Mouse (Mus musculus) A20 (cell line): Measurements from ENCODE around the gene Borcs6.
"Not testable (repeated sequence)": the region's sequence is repeated elsewhere in the genome, so short reads cannot be mapped to it uniquely, and the experiment has no call there.

ENCODE experiments used
- DNase-seq: peaks from one replicate; pipeline ENCODE4 v3.0.0-alpha.2; 2011; ENCODE audit warnings: low read depth, low spot score

Borcs6 gene

GRCm38 (mm10) chr11:69088856-69089615 is 29.5 kb downstream of the Borcs6 start:
- DNase-seq: peak; percentile 54

GRCm38 (mm10) chr11:69089616-69090290 is 30.2 kb downstream of the Borcs6 start:
- no peak for DNase-seq

- no peak for DNase-seq
Measured at GRCm38 (mm10) chr11:69090367-69090766, 30.9 kb downstream of the Borcs6 start.

GRCm38 (mm10) chr11:69091566-69092385 is 32.3 kb downstream of the Borcs6 start:
- DNase-seq: no peak

GRCm38 (mm10) chr11:69092386-69092751 is 32.9 kb downstream of the Borcs6 start:
- peak; percentile 81 for DNase-seq

- no peak for DNase-seq
Measured at GRCm38 (mm10) chr11:69092871-69093270, 33.4 kb downstream of the Borcs6 start.

- not testable (repeated sequence) for DNase-seq
Measured at GRCm38 (mm10) chr11:69093856-69094255, 34.3 kb downstream of the Borcs6 start.

- DNase-seq: peak; percentile 99
Measured at GRCm38 (mm10) chr11:69094697-69095429, 35.3 kb downstream of the Borcs6 start, which contains the start of gene Per1. Gene Per1 (plus strand): TSS chr11:69095217.

- peak; percentile 81 for DNase-seq
Measured at GRCm38 (mm10) chr11:69095511-69096231, 36.2 kb downstream of the Borcs6 start.

GRCm38 (mm10) chr11:69096360-69096986 is 37.0 kb downstream of the Borcs6 start:
- no peak for DNase-seq

- peak; percentile 79 for DNase-seq
Measured at GRCm38 (mm10) chr11:69096987-69097900, 37.7 kb downstream of the Borcs6 start.

- peak; percentile 56 for DNase-seq
Measured at GRCm38 (mm10) chr11:69098039-69098761, 38.7 kb downstream of the Borcs6 start.

GRCm38 (mm10) chr11:69098762-69099091 is 39.2 kb downstream of the Borcs6 start:
- peak; percentile 98 for DNase-seq

GRCm38 (mm10) chr11:69099177-69099914 is 39.8 kb downstream of the Borcs6 start:
- no peak for DNase-seq

- DNase-seq: peak; percentile 97
Measured at GRCm38 (mm10) chr11:69099915-69100345, 40.4 kb downstream of the Borcs6 start.

GRCm38 (mm10) chr11:69100639-69101360 is 41.3 kb downstream of the Borcs6 start:
- peak; percentile 37 for DNase-seq
